Mouse (Mus musculus) small intestine, adult 2 months (tissue): Measurements from ENCODE around the gene Angptl4.

Experiments
- CTCF ChIP-seq: fragments of 200-500 bp; IDR thresholded peaks from 2 replicates; pipeline ENCODE4 v1.5.1; 2012; ENCODE audit warnings: low read depth, mild to moderate bottlenecking, control low read depth, inconsistent platforms, low read length, moderate library complexity, mixed read lengths; ENCODE audit not compliant: insufficient replicate concordance, insufficient read length; ENCODE audit errors: extremely low read depth
- POLR2A ChIP-seq: fragments of 200-500 bp; IDR thresholded peaks from 2 replicates; pipeline ENCODE4 v1.6.1; 2012; ENCODE audit warnings: low read depth, mild to moderate bottlenecking, control low read depth, inconsistent platforms, low read length, moderate library complexity

DNA sequence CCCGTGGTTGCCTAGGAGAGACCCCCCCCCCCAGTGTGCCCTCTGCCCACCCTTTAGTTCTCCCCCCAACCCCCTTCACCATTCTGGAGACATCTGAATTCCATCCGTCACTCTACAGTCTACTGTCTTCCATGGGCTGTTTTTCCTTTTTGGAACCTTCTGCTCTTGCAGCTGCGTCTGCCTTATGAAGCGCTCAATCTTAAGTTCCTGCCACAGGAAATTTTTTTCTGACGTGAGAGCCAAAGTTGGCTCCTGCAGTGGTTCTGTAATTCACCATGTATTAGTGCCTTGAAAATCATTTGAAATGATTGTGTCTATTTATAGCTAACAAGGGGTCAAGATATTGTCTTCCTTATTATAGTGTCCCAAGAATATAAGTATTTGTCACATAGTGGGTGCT, 35.0 kb upstream of the Angptl4 start:
- TF ChIP-seq CTCF: no peak
- TF ChIP-seq POLR2A: no peak
